Mouse (Mus musculus) megakaryocyte progenitor cell, adult 5-6 weeks (primary cell): ENCODE results near the gene Slc16a11. TPM values are rescaled to one million over a fixed set of nuclear protein-coding genes. Genes with fewer than 3 reads are reported as not detected.
A peak's percentile ranks its signal among the peaks of the same experiment; 100 is the strongest.

Source experiments
- ATAC-seq: replicated peaks from 2 replicates; pipeline ENCODE4 v1.8.0; 2016; ENCODE audit warnings: mild to moderate bottlenecking, moderate TSS enrichment, inconsistent platforms; ENCODE audit not compliant: poor library complexity
- total RNA-seq, 2 experiments: library from RNA; stranded (forward) in 1 of 2; stranded (reverse) in 1 of 2; fragments of 157-497, 149-512 nt in 1 of 2; fragments of 200-1000 nt in 1 of 2; gene quantifications; 2 replicates each; pipeline versions ENCODE4 v1.2.3 to v1.2.4; 2015 to 2017

Gene Slc16a11
- total RNA-seq, 2 experiments from 2014 or later = not detected

DNA sequence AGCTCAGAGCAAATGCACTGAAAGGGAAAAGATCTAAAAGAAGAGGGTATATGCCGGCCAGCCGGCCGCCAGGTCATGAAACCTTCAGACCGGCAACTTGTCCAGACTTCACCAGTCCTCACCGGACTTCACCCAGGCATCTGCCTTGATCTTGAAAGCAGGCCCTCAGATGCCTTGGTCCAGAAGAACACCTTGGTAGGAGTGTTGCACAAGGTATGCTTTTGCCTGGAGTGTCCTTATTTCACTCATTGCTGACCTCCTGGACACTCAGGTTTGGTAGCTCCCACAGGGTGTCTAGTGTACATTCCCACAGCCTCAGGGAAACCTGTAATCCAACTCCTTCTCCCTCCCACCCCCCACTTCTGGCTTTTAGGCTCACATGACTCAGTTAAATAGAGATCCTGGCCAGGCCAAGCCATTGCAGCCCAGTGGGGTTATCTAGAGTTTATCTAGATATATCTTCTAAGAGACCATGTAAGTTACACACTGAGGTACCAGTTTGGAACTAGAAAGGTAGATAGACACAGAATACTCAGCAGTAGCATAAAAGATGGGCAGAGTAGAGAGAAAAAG, 12.4 kb upstream of the Slc16a11 start:
- no peak for ATAC-seq

DNA sequence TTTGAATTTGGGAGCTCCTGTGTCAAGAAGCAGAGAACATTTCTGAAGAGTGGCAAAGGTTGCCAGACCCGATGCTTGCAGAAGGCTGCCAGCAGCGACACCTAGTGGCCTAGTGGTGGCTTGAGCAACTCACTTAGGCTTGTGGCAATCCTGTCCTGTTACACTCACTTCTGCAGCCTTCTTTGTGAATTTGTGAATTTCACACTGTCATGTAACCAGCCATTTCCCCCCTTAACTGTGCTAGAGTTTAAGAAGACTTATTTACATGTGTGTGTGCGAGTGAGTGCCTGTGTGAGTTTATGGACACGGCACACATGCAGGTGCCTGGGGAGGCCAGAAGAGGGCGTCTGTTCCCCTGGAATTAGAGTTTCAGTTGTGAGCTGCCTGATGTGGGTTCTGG, 10.9 kb upstream of the Slc16a11 start:
- ATAC-seq = peak; percentile 90

DNA sequence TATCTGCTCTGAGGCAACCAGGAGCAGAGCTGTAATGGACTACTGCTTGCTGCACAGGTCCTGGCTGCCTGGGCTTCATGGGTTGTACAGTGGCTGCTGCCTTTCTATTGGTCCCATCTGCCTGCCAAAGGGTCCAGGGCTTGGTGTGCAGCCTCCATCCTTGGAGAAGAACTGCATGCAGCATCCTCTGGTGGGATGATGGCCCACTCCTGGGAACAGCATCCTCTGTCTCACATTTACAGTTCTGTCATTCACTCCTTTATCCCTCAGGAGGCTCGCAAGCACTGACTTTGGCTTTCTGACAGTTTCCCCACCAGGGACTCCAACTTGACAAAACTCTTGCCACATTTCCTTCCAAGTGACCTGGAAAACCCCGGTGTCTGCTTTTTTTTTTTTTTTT, 5.8 kb upstream of the Slc16a11 start:
- no peak for ATAC-seq

- ATAC-seq = no peak
Observed at GRCm38 (mm10) chr11:70207283-70207682, 5.3 kb upstream of the Slc16a11 start.

GRCm38 (mm10) chr11:70208778-70209388, 3.7 kb upstream of the Slc16a11 start:
- no peak for ATAC-seq

- ATAC-seq = no peak
Observed at GRCm38 (mm10) chr11:70210681-70211080, 1.9 kb upstream of the Slc16a11 start.

- ATAC-seq = no peak
Observed at GRCm38 (mm10) chr11:70211972-70212371, 580 bp upstream of the Slc16a11 start.

DNA sequence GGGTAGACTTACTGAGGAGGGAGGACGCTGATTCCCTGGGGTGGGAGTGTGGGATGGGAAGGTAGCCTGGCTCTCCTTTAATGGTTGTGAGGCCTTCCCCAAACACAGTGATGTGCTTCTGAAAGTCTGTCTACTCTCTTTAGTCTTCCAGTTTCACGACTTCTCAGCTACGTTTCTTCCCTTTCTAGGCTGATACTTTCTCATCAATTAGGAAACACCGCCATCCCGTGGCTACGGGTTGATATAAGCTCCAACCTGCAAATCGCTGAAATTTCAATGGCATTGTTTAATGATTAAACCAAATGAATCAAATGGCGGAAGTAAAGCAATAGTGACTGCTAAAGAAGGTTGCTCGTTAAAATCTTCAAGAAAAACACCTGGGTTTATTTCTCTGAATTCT, 344 bp downstream of the Slc16a11 start:
- peak; percentile 79 for ATAC-seq

DNA sequence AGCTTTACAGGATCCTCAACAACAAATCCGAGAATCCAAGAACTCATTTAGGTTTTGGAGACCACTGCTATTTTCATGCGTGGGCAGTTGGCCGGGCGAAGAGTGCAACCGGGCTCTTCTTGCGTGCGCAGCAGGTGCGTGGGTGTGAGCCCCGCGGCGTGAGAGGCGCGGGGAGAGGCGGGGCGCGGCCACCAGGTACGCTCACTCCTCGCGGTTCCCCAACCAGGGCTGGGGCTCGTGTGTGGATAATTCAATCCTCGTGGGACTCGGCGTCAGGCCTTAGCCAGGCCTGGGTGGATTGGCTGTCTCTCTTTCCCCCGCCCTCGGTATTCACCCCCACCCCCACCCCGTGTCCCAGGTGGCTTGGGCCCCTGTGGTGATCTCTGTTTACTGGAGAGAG, 1.2 kb downstream of the Slc16a11 start:
- ATAC-seq = no peak

GRCm38 (mm10) chr11:70214191-70214855, 1.8 kb downstream of the Slc16a11 start:
- no peak for ATAC-seq

DNA sequence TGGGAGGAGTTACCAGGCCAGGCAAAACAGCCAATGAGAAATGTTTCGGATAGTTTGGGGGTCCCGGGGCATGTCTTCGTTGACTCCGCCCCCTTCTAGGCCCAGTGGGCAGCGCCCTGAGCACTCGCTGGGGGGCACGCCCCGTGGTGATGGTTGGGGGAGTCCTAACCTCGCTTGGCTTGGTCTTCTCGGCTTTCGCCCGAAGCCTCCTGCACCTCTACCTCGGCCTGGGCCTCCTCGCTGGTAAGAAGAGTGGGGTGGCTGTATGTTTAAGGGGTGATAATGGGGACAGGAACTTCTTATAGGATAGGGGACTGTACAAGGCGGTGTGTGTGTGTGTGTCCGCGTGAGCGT, 2.3 kb downstream of the Slc16a11 start:
- ATAC-seq = 0 out of 2 replicates have a peak, but pooled peaks have one; percentile 10

- no peak for ATAC-seq
Observed at GRCm38 (mm10) chr11:70215301-70215700, 2.7 kb downstream of the Slc16a11 start.

GRCm38 (mm10) chr11:70216103-70216502, 3.6 kb downstream of the Slc16a11 start:
- ATAC-seq = no peak

DNA sequence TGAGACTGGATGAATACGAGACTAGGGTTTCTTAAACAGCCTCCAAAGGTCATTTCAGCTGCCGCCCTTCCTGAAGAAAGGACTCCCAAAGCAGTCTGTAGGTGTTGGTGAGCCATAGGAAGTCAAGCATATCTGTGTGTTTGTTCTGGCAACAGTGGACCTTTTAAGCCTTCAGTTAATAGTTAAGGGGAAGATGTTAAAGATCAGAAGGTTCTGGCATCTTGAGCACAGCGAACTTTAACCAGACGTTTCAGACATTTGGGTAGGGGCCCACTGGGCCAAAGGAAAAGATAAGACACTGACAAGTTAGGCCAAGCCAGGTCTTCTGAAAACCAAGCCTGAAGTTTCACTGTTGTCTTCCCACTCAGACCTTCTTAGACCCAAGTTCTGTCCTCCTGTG, 5.5 kb downstream of the Slc16a11 start:
- ATAC-seq = no peak

DNA sequence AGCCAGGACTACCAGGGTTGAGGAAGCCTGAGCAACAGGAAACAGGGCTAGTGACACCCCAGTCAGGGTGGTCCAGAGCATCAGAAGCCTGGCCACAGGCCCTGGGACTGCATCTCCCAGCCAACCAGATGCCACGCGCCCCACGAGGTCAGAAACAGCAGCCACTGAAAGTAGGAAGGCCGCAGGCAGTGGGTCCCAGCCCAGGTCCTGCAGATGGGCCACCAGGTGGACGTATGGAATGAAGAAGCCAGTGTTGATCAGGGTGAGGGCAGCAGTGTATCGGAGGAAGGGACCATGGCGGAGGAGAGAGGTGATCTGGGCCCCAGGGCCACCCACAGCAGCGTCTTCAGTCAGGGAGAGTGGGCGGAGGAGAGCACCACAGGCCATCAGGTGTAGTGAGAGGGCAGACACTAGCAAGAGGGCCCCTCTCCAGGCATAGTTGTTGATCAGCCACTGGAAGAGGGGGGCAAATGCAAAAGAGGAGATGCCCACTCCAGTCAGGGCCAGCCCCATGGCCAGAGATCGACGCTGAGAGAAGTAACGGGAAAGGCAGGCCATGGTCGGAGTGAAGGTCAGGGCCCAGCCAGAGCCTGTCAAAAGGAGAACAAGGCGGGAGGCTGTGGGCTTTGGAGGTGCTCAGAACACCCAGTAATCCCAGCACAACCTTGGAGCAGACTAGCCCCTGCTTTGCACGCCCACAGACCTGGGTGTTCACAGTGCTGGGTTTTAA, 6.4 kb downstream of the Slc16a11 start:
- no peak for ATAC-seq

DNA sequence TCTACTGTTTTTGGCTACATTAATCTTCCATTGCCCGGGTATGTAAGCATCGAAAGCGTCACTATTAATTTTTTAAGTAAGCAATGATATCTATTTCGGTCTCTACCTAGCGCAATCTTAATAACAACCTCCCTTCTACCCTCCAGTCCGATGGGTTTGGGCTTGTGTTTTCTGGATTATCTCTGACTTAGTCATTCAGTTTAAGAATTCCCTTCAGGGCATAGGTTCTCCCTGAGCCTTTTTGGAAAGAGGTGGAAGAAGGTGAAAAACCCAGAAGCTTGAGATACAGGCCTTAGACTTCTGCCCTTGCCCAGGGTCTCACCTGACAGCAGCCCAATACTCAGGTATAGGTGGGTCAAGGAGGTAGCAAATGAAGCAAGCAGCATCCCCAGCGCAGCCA, 7.3 kb downstream of the Slc16a11 start:
- ATAC-seq = no peak

- no peak for ATAC-seq
Observed at GRCm38 (mm10) chr11:70220323-70220722, 7.8 kb downstream of the Slc16a11 start.

DNA sequence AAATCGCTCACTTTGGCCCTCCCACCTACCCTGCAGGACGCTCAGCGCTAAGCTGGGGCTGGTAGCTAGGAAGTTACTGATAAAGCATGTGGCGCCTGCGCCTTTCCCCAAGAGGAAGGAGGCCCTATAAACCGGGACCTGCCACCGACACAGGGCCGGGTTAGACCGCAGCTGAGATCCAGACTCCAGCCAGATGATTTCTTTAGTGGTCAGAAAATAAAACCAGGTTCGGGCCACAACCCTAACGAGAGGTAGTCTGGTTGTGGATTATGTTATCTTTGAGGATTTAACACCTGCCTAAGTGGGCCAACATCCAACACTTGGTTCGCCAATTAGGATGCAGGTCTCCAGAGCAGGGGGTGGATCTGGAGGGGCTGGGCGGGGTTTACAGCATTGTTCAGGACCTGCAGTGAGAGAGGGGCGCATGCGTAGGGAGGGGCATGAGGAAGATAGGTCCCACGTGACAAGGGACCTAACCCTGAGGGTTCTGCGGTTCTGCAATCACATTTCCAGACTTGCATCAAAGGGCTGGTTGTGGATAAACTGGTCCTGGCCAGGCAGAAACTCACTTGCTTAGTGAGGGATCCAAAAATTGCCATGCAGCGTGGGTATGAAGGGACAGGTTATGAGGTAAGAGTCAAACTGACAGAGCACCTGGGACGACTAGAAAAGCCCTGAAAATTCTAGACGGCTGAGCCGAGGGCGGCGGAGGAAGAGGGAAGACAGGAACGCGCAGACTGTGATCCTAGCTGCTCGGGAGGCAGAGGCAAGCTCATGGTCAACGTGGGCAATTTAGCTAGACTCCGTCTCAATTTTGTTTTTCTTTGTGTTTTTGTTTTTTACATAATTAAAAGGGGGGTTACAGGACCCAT, 8.4 kb downstream of the Slc16a11 start, which contains the start of gene Slc16a13:
Slc16a13 (minus strand) TSS at position 334 of the 872 bp plus-strand sequence.
- ATAC-seq = peak; percentile 79

DNA sequence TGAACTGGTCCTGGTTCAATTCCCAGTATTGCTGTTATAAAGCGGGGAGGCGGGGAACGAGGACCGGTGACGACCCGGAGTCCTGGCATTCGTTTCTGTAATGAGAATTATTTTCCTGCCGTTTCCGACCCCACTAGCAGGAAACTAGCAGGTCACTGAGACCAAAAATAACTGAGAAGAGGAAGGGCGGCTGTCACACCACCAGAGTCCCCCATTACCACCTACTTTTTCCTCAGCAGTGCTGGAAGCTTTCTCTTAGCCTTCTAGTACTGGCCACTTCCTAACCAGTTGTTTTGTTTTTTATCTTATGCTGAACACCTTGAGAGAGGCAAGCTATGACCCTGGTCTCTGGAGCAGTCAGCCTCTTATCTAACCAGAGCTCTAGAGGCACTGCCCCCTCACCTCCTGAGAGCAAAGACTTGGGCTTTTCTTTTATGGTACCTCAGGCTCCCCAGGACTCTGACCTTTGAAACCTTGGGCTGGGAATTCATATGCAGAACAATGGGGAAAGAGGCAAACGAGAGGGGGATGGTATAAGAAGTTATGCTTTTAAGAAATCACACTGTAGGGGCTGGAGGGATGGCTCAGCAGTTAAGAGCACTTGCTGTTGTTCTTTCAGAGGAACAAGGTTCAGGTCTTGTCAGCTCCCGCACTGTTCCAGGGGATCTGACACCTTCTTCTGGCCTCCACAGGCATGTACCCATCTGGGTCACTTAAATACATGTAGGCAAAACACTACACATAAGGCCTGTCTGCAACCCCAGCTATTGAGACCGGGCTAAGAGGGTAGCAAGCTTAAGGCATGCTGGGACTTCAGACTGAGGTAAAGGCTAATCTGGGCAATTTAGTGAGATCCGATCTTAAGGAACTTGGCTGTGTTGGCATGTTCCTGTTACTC, 9.3 kb downstream of the Slc16a11 start:
- ATAC-seq = peak; percentile 68

DNA sequence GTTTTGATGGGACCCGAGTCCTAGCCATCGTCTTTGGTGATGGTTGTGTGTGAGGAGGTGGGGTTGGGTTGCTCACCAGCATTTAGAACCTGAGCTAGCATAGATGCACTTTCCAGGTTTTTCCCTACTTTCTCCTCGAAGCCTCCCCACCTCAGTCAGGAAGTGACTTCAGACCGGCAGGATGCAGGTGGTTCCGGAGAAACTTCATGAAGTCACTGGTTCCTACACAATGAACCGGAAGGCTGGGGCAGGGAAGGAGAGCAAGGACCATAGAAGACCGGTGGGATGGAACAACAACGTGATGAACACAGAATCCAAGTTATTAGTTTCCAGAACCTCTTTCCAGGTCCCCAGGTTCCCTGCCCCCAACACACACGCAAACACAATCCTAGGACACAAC, 11.2 kb downstream of the Slc16a11 start:
- ATAC-seq = no peak
